ENCODE assay signal across 1 mouse cellular context in the genomic region with DNA sequence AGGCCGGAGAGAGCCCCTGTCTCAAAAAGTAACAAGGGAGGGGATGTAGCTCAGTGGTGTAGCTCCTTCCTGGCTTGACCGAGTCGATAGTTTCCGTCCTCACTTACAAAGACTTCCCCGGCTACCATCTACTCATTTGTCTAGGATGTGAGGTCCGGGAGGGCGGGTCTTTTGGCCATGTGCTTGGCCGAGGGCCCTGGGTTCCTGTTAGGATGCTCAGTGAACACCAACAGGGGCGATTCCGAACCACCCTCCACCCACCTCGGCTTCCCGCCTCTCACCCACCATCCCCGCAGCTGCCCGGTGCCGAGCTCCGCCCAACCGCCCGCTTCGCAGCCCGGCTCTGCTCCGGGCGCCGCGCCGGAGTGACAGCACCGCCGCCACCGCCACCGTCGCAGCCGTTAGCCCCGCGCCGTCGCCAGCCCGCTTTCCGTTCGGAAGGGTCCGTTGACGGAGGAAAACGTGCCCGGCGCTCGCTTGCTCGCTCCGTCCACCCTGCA.
TF ChIP-seq lines count a peak whose summit lies in the region.

A gene (minus strand): TSS at position 340 of the 500 bp plus-strand sequence.

TF ChIP-seq in MEL, 35 proteins besides CTCF, POLR2A, EP300 and RAD21 (continued from another document):
- TF ChIP-seq RCOR1 (IDR thresholded peaks at IDR 0.05; ENCODE audit: low read depth, low read length) (no peak), ZNF384 (IDR thresholded peaks at IDR 0.05; ENCODE audit: low read depth, low read length) (no peak), POLR2AphosphoS5 (IDR thresholded peaks at IDR 0.05; ENCODE audit: borderline replicate concordance, low read depth, low read length) (no peak), MYC (IDR thresholded peaks at IDR 0.05; ENCODE audit: low read depth, low read length) (peak; percentile 95)
